Mouse (Mus musculus) sigmoid colon, adult 10 weeks (tissue): ENCODE measurements around the gene Arhgap21. TPM values are rescaled to one million over a fixed set of nuclear protein-coding genes. Genes with fewer than 3 reads are reported as not detected.

Experiments
- polyA plus RNA-seq: library from polyadenylated mRNA; stranded (reverse); fragments of 350-450 nt; fragmentation: Illumina TruSeq; extraction: RNeasy Lipid Tissue Mini Kit (QIAGEN cat#74804); gene quantifications from one replicate; pipeline ENCODE4 v1.2.3, GENCODE M21; 2014; ENCODE audit warnings: low read depth, low replicate concordance

The Arhgap21 gene
- polyA plus RNA-seq = 90.8 TPM

GRCm38 (mm10) chr2:20968441-20969200 lies at the start of gene Arhgap21:
TSS of gene Arhgap21 (minus strand) at chr2:20968881.

Other genes starting within 250 kb of the Arhgap21 start
- gene Enkur, start 236.5 kb upstream of the Arhgap21 start, polyA plus RNA-seq = 7.5 TPM
- 12.9 TPM for gene Thnsl1, start 236.8 kb upstream of the Arhgap21 start, polyA plus RNA-seq